In the genomic region with DNA sequence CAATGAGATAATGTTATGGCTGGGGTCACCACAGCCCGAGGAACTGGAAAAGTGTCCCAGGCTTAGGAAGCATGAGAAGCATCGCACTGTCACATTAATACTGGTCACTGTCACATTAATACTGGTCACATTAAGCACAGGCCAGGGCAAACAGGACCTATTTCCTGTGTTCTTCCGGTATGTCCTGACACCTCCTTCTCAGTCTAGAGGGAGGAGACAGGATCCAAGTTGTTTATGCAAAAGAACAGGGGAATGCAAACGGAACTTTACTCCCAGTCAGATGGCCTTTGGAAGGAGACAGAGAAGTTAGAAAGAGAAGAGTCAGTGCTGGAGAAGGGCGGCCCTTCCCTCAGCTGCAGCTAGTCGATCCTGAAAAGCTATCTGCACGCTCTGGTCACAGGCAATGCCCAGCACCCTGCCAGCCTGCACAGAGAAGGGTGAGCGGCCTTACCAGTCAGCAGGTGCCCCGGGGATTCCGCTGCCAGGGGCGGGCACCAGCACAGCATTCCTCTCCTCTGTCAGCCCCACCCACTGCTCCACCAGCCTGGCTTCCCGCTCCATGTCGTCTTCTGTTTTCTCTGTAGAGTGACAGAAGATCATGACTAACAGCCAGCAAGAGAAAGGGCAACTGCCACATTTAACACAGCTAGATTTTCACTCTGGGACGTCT, we compare ENCODE assay signal across 17 mouse cellular contexts. TPM values are rescaled to one million over a fixed set of nuclear protein-coding genes. Genes with fewer than 3 reads are reported as not detected.
DNase-seq lines count a peak whose midpoint lies in the region; ATAC-seq lines count a peak whose summit lies in the region.
"Had no signal": no experiment of that assay in that cellular context is flagged by ENCODE, and none has a peak within 500 bp of the region (broad histone marks: within the 10 kb centered on the region; RNA-seq: fewer than 3 reads in every experiment).

No protein-coding gene starts in this region.

- H3K27me3 ChIP-seq in kidney, embryonic 15.5 days: no peaks in the 10 kb centered on the region
- H3K27me3 ChIP-seq: CH12.LX; midbrain, embryonic 13.5 days; neural tube, embryonic 12.5 days had no signal

- no peak overlapping the region for H3K9ac ChIP-seq in kidney, embryonic 15.5 days
- H3K9ac ChIP-seq: liver, embryonic 14.5 days; midbrain, embryonic 13.5 days; neural tube, embryonic 12.5 days had no signal

- WGBS in kidney, embryonic 15.5 days: 64% methylated on average over 14 of the region's 14 CpGs

- peak; percentile 56 for DNase-seq in kidney, adult 11 months
- peak; percentile 15 for DNase-seq in ZHBTc4 (ENCODE audit: low read depth, low spot score)
- DNase-seq in gastrocnemius, postnatal 36 days: peak; percentile 45 to 68
- DNase-seq in lung, postnatal 10 days: peak; percentile 47
- DNase-seq in ovary, postnatal 10 days (ENCODE audit: low spot score): no peak
- no peak for DNase-seq in thymus, postnatal 4 days
- DNase-seq in embryo, embryonic 11 days: no peak
- DNase-seq: adrenal gland, postnatal 25 days; cerebellum, adult 8-10 months; right cerebral cortex, adult 18-20 months; thymus, postnatal 36 days had no signal

- peaks cover 11% of the 10 kb centered on the region for H3K4me1 ChIP-seq in kidney, embryonic 15.5 days
- H3K4me1 ChIP-seq: midbrain, embryonic 13.5 days had no signal

- no peak overlapping the region for H3K27ac ChIP-seq in kidney, embryonic 15.5 days
- H3K27ac ChIP-seq: liver, embryonic 14.5 days; midbrain, embryonic 13.5 days; neural tube, embryonic 12.5 days had no signal

- peaks cover 42% of the 10 kb centered on the region for H3K36me3 ChIP-seq in kidney, embryonic 15.5 days

- H3K4me2 ChIP-seq in kidney, embryonic 15.5 days: no peak overlapping the region
- H3K4me2 ChIP-seq: midbrain, embryonic 13.5 days; neural tube, embryonic 12.5 days had no signal

- ATAC-seq in kidney, embryonic 15.5 days (replicated peaks; ENCODE audit: low FRiP score): no peak
- ATAC-seq: intestine, postnatal 0 days; midbrain, embryonic 13.5 days had no signal

- no peaks in the 10 kb centered on the region for H3K9me3 ChIP-seq in kidney, embryonic 15.5 days (replicated peaks)
- H3K9me3 ChIP-seq: midbrain, embryonic 13.5 days; neural tube, embryonic 12.5 days had no signal

- intact Hi-C loops in gastrocnemius, postnatal 36 days (cut with DNase I): loop anchor here (5.0 kb wide), 1 partner anchor 34 kb away; no protein-coding TSS in a partner anchor

- no peak overlapping the region for H3K4me3 ChIP-seq in kidney, embryonic 15.5 days (replicated peaks)
- H3K4me3 ChIP-seq: midbrain, embryonic 13.5 days; neural tube, embryonic 12.5 days had no signal

RNA-seq across cellular contexts. Expression of a gene that starts 49.0 kb away (rescaled TPM):
- polyA plus RNA-seq in kidney, embryonic 15.5 days (2015; fragmentation: Nextera tagmentation; extraction: Ambion mirVana): 24.9 and 27.8 TPM in 2 replicates
- total RNA-seq in gastrocnemius, postnatal 36 days (2021): 10 to 100 TPM; 40.1 to 43.8 TPM

Comparison
In these comparisons a context has a peak if more than half of its experiments do, and no peak if none do; other contexts are left out.
1. DNase-seq: peak in kidney, adult 11 months (single experiment), ZHBTc4 (single experiment), gastrocnemius, postnatal 36 days (2 of 2) and lung, postnatal 10 days (single experiment); none in ovary, postnatal 10 days (single experiment), thymus, postnatal 4 days (single experiment) and embryo, embryonic 11 days (single experiment).